Mouse (Mus musculus) stomach, postnatal 0 days (tissue): ENCODE results near the gene Prickle1.

Experiments used
- CTCF ChIP-seq: IDR thresholded peaks from 2 replicates; pipeline ENCODE4 v1.5.1; 2016; ENCODE audit warnings: antibody characterized with exemption, low read depth, mild to moderate bottlenecking, moderate library complexity
- EP300 ChIP-seq: optimal IDR thresholded peaks from 2 replicates; pipeline ENCODE3; 2016; ENCODE audit warnings: antibody characterized with exemption

DNA sequence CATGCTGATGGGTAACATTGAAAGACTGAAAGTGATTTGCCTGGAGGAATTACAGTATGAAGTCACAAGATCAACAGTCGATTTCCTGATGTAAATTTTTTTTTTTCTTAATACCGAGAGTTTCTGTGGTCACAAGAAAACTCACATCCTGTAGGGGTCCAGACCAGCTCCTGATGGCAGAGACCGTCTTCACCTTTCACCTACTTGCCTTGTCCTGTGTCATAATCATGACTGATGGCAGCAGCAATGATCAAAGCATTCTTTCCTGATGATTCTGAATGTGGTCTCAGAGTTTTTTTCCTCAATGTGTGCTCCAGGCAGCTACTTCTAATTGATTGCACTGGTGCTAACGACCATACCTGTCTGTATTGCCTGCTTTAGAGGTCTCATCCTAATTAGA is 39.9 kb upstream of the Prickle1 start:
- TF ChIP-seq CTCF (no peak), EP300 (no peak)
